Mouse (Mus musculus) gastrocnemius, adult 2 months (tissue): ENCODE data around the gene Il2rb. TPM values are rescaled to one million over a fixed set of nuclear protein-coding genes. Genes with fewer than 3 reads are reported as not detected.

Source experiments
- DNase-seq: peaks from one replicate; pipeline ENCODE4 v3.0.0; 2022
- H3K27ac ChIP-seq: fragments of 200-600 bp; 2 replicates; pipeline ENCODE4 v1.8.1; 2022; ENCODE audit warnings: mild to moderate bottlenecking
- H3K4me3 ChIP-seq: fragments of 200-600 bp; 2 replicates; pipeline ENCODE4 v1.8.1; 2022; ENCODE audit warnings: mild to moderate bottlenecking, moderate library complexity
- CTCF ChIP-seq: fragments of 200-600 bp; IDR thresholded peaks from 2 replicates; pipeline ENCODE4 v1.8.1; 2022; ENCODE audit warnings: antibody characterized with exemption, mild to moderate bottlenecking, moderate library complexity
- intact Hi-C: fragments of 180-260 bp; cut with DNase I; formaldehyde crosslinking; loops from one replicate; pipeline ENCODE4 v1.15.1; 2025
- total RNA-seq, 2 experiments: library from RNA; stranded (reverse); gene quantifications; 2 replicates each; pipeline ENCODE4 v1.2.3; 2021

The Il2rb gene
- total RNA-seq, 2 experiments from 2014 or later: not detected

- Histone ChIP-seq H3K27ac (no peak overlapping the region), H3K4me3 (no peak overlapping the region)
- DNase-seq: no peak
- intact Hi-C loops: loop anchor here (5.0 kb wide), 1 partner anchor 69 kb away; no protein-coding TSS in a partner anchor
- TF ChIP-seq CTCF: no peak
Measured at GRCm38 (mm10) chr15:78513019-78513418, 17.9 kb upstream of the Il2rb start.

- Histone ChIP-seq H3K4me3 (no peak overlapping the region), H3K27ac (no peak overlapping the region)
- no peak for TF ChIP-seq CTCF
- no peak for DNase-seq
- intact Hi-C loops: loop anchor here (5.0 kb wide), 1 partner anchor 70 kb away; no protein-coding TSS in a partner anchor
Measured at GRCm38 (mm10) chr15:78511951-78512350, 16.9 kb upstream of the Il2rb start.

GRCm38 (mm10) chr15:78510736-78511135, 15.7 kb upstream of the Il2rb start:
- intact Hi-C loops: loop anchor here (5.0 kb wide), 1 partner anchor 72 kb away; no protein-coding TSS in a partner anchor
- TF ChIP-seq CTCF: no peak
- no peak overlapping the region for H3K27ac ChIP-seq
- DNase-seq: no peak
- no peak overlapping the region for H3K4me3 ChIP-seq

- intact Hi-C loops: loop anchor here (5.0 kb wide), 1 partner anchor 72 kb away; no protein-coding TSS in a partner anchor
- H3K27ac ChIP-seq: no peak overlapping the region
- no peak for DNase-seq
- no peak overlapping the region for H3K4me3 ChIP-seq
- no peak for TF ChIP-seq CTCF
Measured at GRCm38 (mm10) chr15:78510121-78510576, 15.1 kb upstream of the Il2rb start.

- DNase-seq: no peak
- Histone ChIP-seq H3K4me3 (no peak overlapping the region), H3K27ac (no peak overlapping the region)
- intact Hi-C loops: no loop called here
- TF ChIP-seq CTCF: no peak
Measured at GRCm38 (mm10) chr15:78509297-78509899, 14.3 kb upstream of the Il2rb start.

- no peak for DNase-seq
- intact Hi-C loops: no loop called here
- Histone ChIP-seq H3K27ac (no peak overlapping the region), H3K4me3 (no peak overlapping the region)
- TF ChIP-seq CTCF: no peak
Measured at GRCm38 (mm10) chr15:78508443-78508842, 13.4 kb upstream of the Il2rb start.

- intact Hi-C loops: no loop called here
Measured at GRCm38 (mm10) chr15:78505541-78505940, 10.5 kb upstream of the Il2rb start.

GRCm38 (mm10) chr15:78504816-78505215, 9.7 kb upstream of the Il2rb start:
- intact Hi-C loops: no loop called here
- no peak overlapping the region for H3K27ac ChIP-seq

More at GRCm38 (mm10) chr15:78505541-78505940, 10.5 kb upstream of the Il2rb start:
- Histone ChIP-seq H3K4me3 (no peak overlapping the region), H3K27ac (no peak overlapping the region)
- TF ChIP-seq CTCF: no peak
- no peak for DNase-seq

GRCm38 (mm10) chr15:78504013-78504412, 8.9 kb upstream of the Il2rb start:
- no peak overlapping the region for H3K4me3 ChIP-seq
- DNase-seq: no peak
- intact Hi-C loops: no loop called here
- H3K27ac ChIP-seq: no peak overlapping the region
- no peak for TF ChIP-seq CTCF

More at GRCm38 (mm10) chr15:78504816-78505215, 9.7 kb upstream of the Il2rb start:
- H3K4me3 ChIP-seq: no peak overlapping the region
- TF ChIP-seq CTCF: no peak
- DNase-seq: no peak

GRCm38 (mm10) chr15:78502437-78503132, 7.5 kb upstream of the Il2rb start:
- TF ChIP-seq CTCF: no peak
- H3K27ac ChIP-seq: no peak overlapping the region
- H3K4me3 ChIP-seq: no peak overlapping the region
- intact Hi-C loops: no loop called here
- DNase-seq: no peak

GRCm38 (mm10) chr15:78493401-78494010, 1.6 kb downstream of the Il2rb start:
- Histone ChIP-seq H3K4me3 (no peak overlapping the region), H3K27ac (no peak overlapping the region)
- intact Hi-C loops: no loop called here
- no peak for TF ChIP-seq CTCF
- no peak for DNase-seq

GRCm38 (mm10) chr15:78491301-78491700, 3.8 kb downstream of the Il2rb start:
- intact Hi-C loops: no loop called here
- no peak for DNase-seq
- H3K4me3 ChIP-seq: no peak overlapping the region
- TF ChIP-seq CTCF: no peak
- no peak overlapping the region for H3K27ac ChIP-seq

GRCm38 (mm10) chr15:78489906-78490305, 5.2 kb downstream of the Il2rb start:
- no peak for DNase-seq
- no peak for TF ChIP-seq CTCF
- Histone ChIP-seq H3K27ac (no peak overlapping the region), H3K4me3 (no peak overlapping the region)
- intact Hi-C loops: no loop called here
